Mouse (Mus musculus) layer of hippocampus, postnatal 10 days (tissue): ENCODE results near the gene Ppp1r35. TPM values are rescaled to one million over a fixed set of nuclear protein-coding genes. Genes with fewer than 3 reads are reported as not detected.
"Not testable (repeated sequence)": the region's sequence is repeated elsewhere in the genome, so short reads cannot be mapped to it uniquely, and the experiment has no call there.

ENCODE experiments used
- DNase-seq, 2 experiments: peaks; one replicate each; pipeline ENCODE4 v3.0.0; 2021; ENCODE audit warnings: low spot score in 2 of 2
- total RNA-seq, 2 experiments: library from RNA; stranded (reverse); gene quantifications; 2 replicates each; pipeline ENCODE4 v1.2.3; 2021

Ppp1r35 gene
- total RNA-seq, 2 experiments from 2014 or later: 23.2 to 31.6 TPM

DNA sequence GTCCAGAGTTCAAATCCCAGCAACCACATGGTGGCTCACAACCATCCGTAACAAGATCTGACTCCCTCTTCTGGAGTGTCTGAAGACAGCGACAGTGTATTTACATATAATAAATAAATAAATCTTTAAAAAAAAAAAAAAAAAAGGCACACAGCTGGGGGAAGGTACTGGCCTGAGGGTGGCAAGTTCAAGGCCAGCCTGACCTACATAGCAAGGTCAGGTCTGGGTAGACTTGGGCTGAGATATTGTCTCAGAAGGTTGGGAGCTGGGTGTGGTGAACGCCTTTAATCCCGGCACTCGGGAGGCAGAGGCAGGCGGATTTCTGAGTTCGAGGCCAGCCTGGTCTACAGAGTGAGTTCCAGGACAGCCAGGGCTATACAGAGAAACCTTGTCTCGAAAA, 28.4 kb upstream of the Ppp1r35 start:
- not testable (repeated sequence) for DNase-seq

- DNase-seq: no peak
These were observed 27.3 kb upstream of the Ppp1r35 start for GRCm38 (mm10) chr5:137751221-137751887.

GRCm38 (mm10) chr5:137751988-137752387, 26.7 kb upstream of the Ppp1r35 start:
- no peak for DNase-seq

- no peak for DNase-seq
These were observed 25.4 kb upstream of the Ppp1r35 start for GRCm38 (mm10) chr5:137753111-137753832.

- DNase-seq: no peak
These were observed 23.2 kb upstream of the Ppp1r35 start for GRCm38 (mm10) chr5:137755425-137755824.

DNA sequence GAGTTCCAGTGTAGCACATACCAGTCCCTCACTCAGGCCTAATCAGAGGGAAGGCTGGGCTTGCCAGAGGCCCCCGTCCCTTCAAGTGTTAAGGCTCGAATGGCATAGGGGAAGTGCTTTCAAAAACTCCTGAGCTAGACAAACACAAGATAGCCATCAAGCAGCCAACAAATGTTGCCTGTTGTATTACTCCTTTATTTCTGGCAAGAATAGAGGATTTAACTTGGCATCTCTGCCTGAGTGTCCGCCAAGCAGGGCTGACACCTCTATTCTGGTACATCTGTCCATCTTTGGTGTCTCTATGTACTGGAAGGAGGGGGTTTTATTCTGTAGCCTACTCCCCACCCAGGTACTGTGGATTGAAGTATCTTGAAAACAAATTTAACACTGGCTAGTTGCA, 22.5 kb upstream of the Ppp1r35 start:
- DNase-seq: no peak

DNA sequence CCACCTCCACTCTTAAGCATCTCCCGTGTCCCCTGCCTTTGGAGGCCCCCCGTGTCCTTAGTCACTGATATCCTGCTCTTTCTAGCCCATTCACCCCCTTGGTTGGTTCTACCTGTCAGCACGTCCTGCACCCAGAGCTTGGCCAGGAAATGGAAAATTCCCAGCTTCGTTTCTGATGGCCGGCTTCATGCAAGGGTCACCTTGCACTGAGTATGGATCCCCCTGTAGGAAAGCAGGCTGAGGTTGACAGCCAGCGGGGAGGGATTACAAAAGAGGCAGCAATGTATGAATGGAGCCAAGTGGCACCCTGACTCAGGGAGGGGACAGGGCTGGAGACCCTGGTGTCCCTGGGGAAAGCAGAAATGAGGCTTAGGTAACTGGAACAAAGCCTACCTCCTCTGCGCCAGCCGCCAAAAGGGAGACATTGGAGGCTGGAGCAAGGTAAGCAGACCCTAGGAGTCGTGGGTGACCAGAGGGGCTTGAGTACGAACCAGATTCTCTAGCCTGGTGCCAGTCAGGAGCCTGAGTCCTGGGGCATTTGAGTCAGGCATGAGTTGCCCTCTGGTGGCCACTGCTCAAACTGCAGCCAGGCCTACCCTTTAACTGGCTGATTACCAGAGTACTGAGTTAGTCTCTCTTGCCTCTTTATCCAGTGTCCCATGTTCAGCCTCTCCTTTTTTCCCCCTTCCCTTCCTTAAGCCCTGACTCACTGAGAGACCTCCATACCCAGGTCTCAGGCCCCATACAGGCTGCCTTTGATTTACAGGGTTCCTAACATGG, 21.6 kb upstream of the Ppp1r35 start:
- DNase-seq: peak; percentile 92 to 94

DNA sequence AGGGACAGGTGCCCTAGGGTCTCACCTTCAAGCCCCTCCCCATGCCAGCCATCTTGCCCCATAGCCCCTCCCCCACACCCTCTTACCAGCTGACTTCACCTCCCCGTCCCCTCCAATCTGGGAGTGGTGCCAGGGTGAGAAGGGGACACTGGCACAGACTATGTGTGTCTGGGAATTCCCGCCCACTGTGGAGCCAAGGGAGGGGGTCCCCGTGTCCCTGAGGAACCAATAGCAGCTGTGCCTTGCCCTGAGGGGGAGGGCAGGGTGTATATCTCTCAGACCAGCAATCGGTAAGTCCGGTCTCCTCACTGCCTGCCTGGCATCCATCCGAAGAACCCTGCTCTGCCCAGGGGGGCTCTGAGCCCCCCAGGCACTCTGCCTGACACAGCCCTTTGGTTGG, 20.8 kb upstream of the Ppp1r35 start:
- peak; percentile 82 to 90 for DNase-seq

DNA sequence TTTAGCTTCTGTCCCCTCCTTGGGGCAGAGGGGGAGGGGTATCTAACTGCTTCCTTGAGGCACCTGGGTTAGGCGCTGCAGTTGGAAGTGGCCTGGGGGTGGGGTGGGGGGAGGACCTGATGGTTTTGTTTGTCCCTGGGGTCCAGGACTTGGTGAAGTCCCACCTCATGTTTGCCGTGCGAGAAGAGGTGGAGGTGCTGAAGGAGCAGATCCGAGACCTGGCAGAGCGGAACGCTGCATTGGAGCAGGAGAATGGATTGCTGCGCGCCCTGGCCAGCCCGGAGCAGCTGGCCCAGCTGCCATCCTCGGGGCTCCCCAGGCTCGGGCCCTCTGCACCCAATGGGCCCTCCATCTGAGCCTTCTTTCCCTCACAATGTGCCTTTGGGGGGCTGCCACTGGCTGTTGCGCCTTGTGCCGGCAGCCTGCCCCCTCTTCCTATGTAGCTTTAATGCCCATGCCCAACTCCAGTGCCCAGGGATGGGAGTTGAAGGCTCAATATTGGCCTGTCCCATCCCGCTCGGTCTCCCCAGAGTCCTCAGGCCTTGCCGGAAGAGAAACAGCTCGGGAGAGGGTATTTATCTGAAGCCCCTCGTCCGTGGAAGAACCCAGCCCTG, 19.6 kb upstream of the Ppp1r35 start:
- DNase-seq: no peak

- peak; percentile 90 to 92 for DNase-seq
These were observed 18.7 kb upstream of the Ppp1r35 start for GRCm38 (mm10) chr5:137759971-137760412.

GRCm38 (mm10) chr5:137764609-137765340, 13.9 kb upstream of the Ppp1r35 start:
- no peak for DNase-seq

DNA sequence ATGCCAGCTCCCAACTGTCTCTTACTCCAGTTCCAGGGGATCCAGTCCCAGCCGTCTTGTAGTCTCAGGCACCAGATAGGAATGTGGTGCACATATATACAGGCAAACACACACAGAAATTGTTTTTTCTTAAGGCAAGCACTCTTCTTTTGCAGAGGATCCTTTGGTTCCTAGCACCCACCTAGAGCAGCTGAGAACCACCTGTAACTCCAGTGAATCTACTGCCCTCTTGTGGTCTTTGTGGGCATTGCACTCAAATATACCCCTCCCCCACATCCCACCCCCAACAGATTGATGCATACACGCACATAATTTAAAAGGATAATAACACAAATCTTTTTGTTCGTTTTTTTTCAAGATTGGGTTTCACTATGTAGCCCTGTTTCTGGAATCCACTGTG, 12.4 kb upstream of the Ppp1r35 start:
- DNase-seq: no peak

- no peak for DNase-seq
These were observed 10.2 kb upstream of the Ppp1r35 start for GRCm38 (mm10) chr5:137768475-137768874.

DNA sequence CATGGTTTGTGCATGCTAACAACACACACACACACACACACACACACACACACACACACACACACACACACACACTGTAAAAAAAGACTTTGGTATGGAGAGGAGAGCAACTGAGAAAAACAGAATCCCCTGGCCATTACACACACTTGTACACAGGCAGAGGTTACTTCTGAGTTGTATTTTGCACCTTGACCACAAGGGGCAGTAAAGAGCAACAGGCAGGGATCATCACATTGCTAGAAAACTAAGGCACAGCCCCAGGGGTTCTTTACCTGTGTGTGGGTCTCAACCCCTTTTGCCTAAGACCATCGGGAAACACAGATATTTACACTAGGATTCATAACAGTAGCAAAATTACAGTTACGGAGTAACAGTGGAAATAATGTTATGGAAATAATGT, 7.9 kb upstream of the Ppp1r35 start:
- no peak for DNase-seq

- DNase-seq: no peak
These were observed 5.9 kb upstream of the Ppp1r35 start for GRCm38 (mm10) chr5:137772755-137773154.

DNA sequence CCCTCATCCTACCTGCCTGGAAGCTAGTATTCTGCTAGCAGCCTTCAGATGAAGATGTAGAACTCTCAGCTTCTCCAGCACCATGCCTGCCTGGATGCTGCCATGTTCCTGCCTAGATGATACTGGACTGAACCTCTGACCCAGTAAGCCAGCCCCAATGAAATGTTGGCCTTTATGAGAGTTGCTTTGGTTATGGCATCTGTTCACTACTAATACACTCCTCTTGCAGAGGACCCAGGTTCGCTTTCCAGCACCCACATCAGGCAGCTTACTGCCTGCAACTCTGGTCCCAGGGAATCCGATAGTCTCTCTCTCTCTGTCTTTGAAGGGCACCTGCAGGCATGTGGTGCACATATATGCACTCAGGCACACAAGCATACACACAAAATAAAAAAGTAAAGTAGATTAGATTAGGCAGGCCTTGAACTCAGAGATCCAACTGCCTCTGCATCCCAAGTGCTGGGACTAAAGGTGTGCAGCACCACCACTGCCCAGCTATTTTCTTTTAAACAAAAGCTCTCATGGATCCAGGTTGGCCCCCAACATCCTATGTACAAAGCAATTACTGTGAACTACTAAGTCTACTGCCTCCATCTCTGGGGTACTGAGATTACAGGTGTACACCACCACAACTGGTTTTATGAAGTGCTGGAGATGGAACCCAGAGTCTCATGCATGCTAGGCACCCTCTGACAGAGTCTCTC, 2.9 kb upstream of the Ppp1r35 start:
- DNase-seq: no peak

GRCm38 (mm10) chr5:137776408-137776918, 2.2 kb upstream of the Ppp1r35 start:
- no peak for DNase-seq

GRCm38 (mm10) chr5:137777267-137777845, 1.3 kb upstream of the Ppp1r35 start:
- DNase-seq: no peak

- peak in 1 of 2 experiments; percentile 47 for DNase-seq
These were observed 644 bp downstream of the Ppp1r35 start for GRCm38 (mm10) chr5:137779053-137779933.
